Mouse (Mus musculus) liver, postnatal 0 days (tissue): ENCODE results near the gene 1700030J22Rik.

Experiments
- CTCF ChIP-seq: sonication (generic); IDR thresholded peaks from 2 replicates; pipeline ENCODE4 v1.5.1; 2016; ENCODE audit warnings: antibody characterized with exemption, low read depth
- EP300 ChIP-seq: IDR thresholded peaks from 2 replicates; pipeline ENCODE4 v1.6.1; 2016; ENCODE audit warnings: antibody characterized with exemption, low read depth, mild to moderate bottlenecking

DNA sequence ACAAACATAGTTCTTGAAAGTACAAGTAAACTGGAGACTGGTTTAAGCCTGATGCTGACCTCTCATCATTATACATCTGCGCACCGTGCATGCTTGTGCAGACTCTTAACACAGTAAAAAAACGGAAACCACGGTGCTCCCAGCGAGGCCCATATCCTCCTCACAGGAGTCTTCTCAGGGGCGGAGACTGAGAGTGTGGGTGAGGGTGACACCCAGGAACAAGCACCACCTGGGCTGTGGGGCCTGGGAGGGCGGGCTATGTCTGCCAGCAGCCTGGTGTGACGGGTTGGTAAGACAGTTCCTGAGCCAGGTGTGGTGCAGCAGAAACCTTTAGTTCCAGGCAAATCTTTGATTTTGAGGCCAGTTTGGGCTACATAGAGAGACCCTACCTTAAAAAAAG lies 26.3 kb downstream of the 1700030J22Rik start:
- TF ChIP-seq CTCF (no peak), EP300 (no peak)
